Mouse (Mus musculus) midbrain, embryonic 12.5 days (tissue): Measurements from ENCODE around the gene Glyat. TPM values are rescaled to one million over a fixed set of nuclear protein-coding genes. Genes with fewer than 3 reads are reported as not detected.

Source experiments
- ATAC-seq: fragments of 200-750 bp; cut with Nextera tagmentation; 2 replicates; pipeline ENCODE4 v1.8.0; 2017; ENCODE audit warnings: low read depth, moderate TSS enrichment, moderate library complexity; ENCODE audit not compliant: low FRiP score
- H3K27ac ChIP-seq: fragments of 300-500 bp; sonication (generic); replicated peaks from 2 replicates; pipeline ENCODE4 v1.5.1; 2016; ENCODE audit warnings: mild to moderate bottlenecking
- H3K27me3 ChIP-seq: fragments of 300-500 bp; sonication (generic); 2 replicates; pipeline ENCODE4 v1.6.1; 2016; ENCODE audit warnings: mild to moderate bottlenecking
- H3K36me3 ChIP-seq: fragments of 300-500 bp; sonication (generic); 2 replicates; pipeline ENCODE4 v1.6.1; 2016
- H3K4me1 ChIP-seq: fragments of 300-500 bp; sonication (generic); 2 replicates; pipeline ENCODE4 v1.6.1; 2016
- H3K4me2 ChIP-seq: fragments of 300-500 bp; sonication (generic); replicated peaks from 2 replicates; pipeline ENCODE4 v1.6.1; 2016; ENCODE audit warnings: mild to moderate bottlenecking, moderate library complexity
- H3K4me3 ChIP-seq: fragments of 300-500 bp; sonication (generic); 2 replicates; pipeline ENCODE4 v1.5.1; 2016; ENCODE audit warnings: mild to moderate bottlenecking
- H3K9ac ChIP-seq: fragments of 300-500 bp; sonication (generic); replicated peaks from 2 replicates; pipeline ENCODE4 v1.6.1; 2016; ENCODE audit warnings: mild to moderate bottlenecking, moderate library complexity
- H3K9me3 ChIP-seq: fragments of 300-500 bp; sonication (generic); 2 replicates; pipeline ENCODE4 v1.6.1; 2016; ENCODE audit warnings: mild to moderate bottlenecking
- WGBS: fragments of 180-500 bp; shearing (Covaris S2); methylation state at CpG from one replicate; pipeline ENCODE4 v1.1.7; 2016; 5-methylcytosine and 5-hydroxymethylcytosine counted together
- polyA plus RNA-seq: library from polyadenylated mRNA; unstranded; fragments of >200 nt; fragmentation: Nextera tagmentation; extraction: Ambion mirVana; gene quantifications from 2 replicates; pipeline ENCODE4 v1.2.1, GENCODE M21; 2016

Glyat gene
- not detected in 2 replicates for polyA plus RNA-seq

- no peaks in the 10 kb centered on the region for H3K4me1 ChIP-seq
- WGBS, result 86% methylated on average over 4 of the region's 4 CpGs
- H3K9ac ChIP-seq, result no peak within 1 kb of the TSS
- no peaks in the 10 kb centered on the region for H3K27me3 ChIP-seq
- no peak within 1 kb of the TSS for H3K4me2 ChIP-seq
- no peaks in the 10 kb centered on the region for H3K36me3 ChIP-seq
- ATAC-seq, result no peak
- H3K9me3 ChIP-seq, result no peaks in the 10 kb centered on the region
- H3K27ac ChIP-seq, result no peak within 1 kb of the TSS
- H3K4me3 ChIP-seq, result no peak within 1 kb of the TSS
These were observed at the start of gene Glyat for GRCm38 (mm10) chr19:12633176-12633575. TSS of gene Glyat (plus strand) at chr19:12633308.

GRCm38 (mm10) chr19:12585310-12585709 lies 47.8 kb upstream of the Glyat start:
- no peaks in the 10 kb centered on the region for H3K27me3 ChIP-seq
- ATAC-seq, result no peak
- 91% methylated on average over 4 of the region's 4 CpGs for WGBS

GRCm38 (mm10) chr19:12591908-12592307 lies 41.2 kb upstream of the Glyat start:
- H3K4me1 ChIP-seq, result 0 out of 2 replicates have a peak, but pooled peaks cover 3% of the 10 kb centered on the region
- WGBS, result 0% methylated on average over 1 of the region's 1 CpGs
- H3K27me3 ChIP-seq, result peaks cover 4% of the 10 kb centered on the region
- H3K4me3 ChIP-seq, result no peak overlapping the region
- H3K4me2 ChIP-seq, result no peak overlapping the region
- no peak overlapping the region for H3K9ac ChIP-seq
- no peaks in the 10 kb centered on the region for H3K9me3 ChIP-seq
- H3K27ac ChIP-seq, result no peak overlapping the region
- peak; percentile 31 for ATAC-seq
- peaks cover 2% of the 10 kb centered on the region; the same call in 1 of the 2 replicates for H3K36me3 ChIP-seq

More at GRCm38 (mm10) chr19:12585310-12585709, 47.8 kb upstream of the Glyat start:
- Histone ChIP-seq H3K4me2 (no peak overlapping the region), H3K9ac (no peak overlapping the region), H3K4me1 (no peaks in the 10 kb centered on the region), H3K9me3 (no peaks in the 10 kb centered on the region), H3K4me3 (no peak overlapping the region), H3K36me3 (peaks cover 5% of the 10 kb centered on the region; the same call in 1 of the 2 replicates), H3K27ac (no peak overlapping the region)

- H3K27ac ChIP-seq, result no peak overlapping the region
- no peaks in the 10 kb centered on the region for H3K9me3 ChIP-seq
- H3K9ac ChIP-seq, result no peak overlapping the region
- 56% methylated on average over 2 of the region's 2 CpGs for WGBS
- 0 out of 2 replicates have a peak, but pooled peaks cover 3% of the 10 kb centered on the region for H3K4me1 ChIP-seq
- ATAC-seq, result no peak
- peak overlapping the region; percentile 67 for H3K4me3 ChIP-seq
- peaks cover 7% of the 10 kb centered on the region for H3K27me3 ChIP-seq
- peak overlapping the region; percentile 98 for H3K4me2 ChIP-seq
- H3K36me3 ChIP-seq, result no peaks in the 10 kb centered on the region
These were observed 38.0 kb upstream of the Glyat start for GRCm38 (mm10) chr19:12595135-12595529.

GRCm38 (mm10) chr19:12595530-12596289 lies 37.4 kb upstream of the Glyat start:
- Histone ChIP-seq H3K36me3 (no peaks in the 10 kb centered on the region), H3K9me3 (no peaks in the 10 kb centered on the region), H3K27ac (peak overlapping the region; percentile 25; the same call in 1 of the 2 replicates), H3K4me1 (0 out of 2 replicates have a peak, but pooled peaks cover 3% of the 10 kb centered on the region), H3K9ac (peak overlapping the region; percentile 67), H3K4me2 (peak overlapping the region; percentile 98), H3K27me3 (peaks cover 7% of the 10 kb centered on the region), H3K4me3 (peak overlapping the region; percentile 67)
- ATAC-seq, result peak; percentile 85
- under 1% methylated on average over 49 of the region's 49 CpGs for WGBS

- Histone ChIP-seq H3K9ac (peak overlapping the region; percentile 67), H3K27me3 (peaks cover 7% of the 10 kb centered on the region), H3K9me3 (no peaks in the 10 kb centered on the region), H3K4me1 (0 out of 2 replicates have a peak, but pooled peaks cover 3% of the 10 kb centered on the region), H3K4me2 (peak overlapping the region; percentile 98), H3K4me3 (peak overlapping the region; percentile 67), H3K27ac (no peak overlapping the region), H3K36me3 (no peaks in the 10 kb centered on the region)
- ATAC-seq, result peak; percentile 64
- WGBS, result 18% methylated on average over 23 of the region's 23 CpGs
These were observed 36.6 kb upstream of the Glyat start for GRCm38 (mm10) chr19:12596290-12597072.

- no peak for ATAC-seq
- no peaks in the 10 kb centered on the region for H3K36me3 ChIP-seq
These were observed 36.1 kb upstream of the Glyat start for GRCm38 (mm10) chr19:12597073-12597405.

GRCm38 (mm10) chr19:12598674-12599073 lies 34.4 kb upstream of the Glyat start:
- H3K36me3 ChIP-seq, result no peaks in the 10 kb centered on the region
- ATAC-seq, result no peak
- WGBS, result 68% methylated on average over 3 of the region's 3 CpGs

More at GRCm38 (mm10) chr19:12597073-12597405, 36.1 kb upstream of the Glyat start:
- H3K4me2 ChIP-seq, result peak overlapping the region; percentile 98; the same call in 1 of the 2 replicates
- 72% methylated on average over 3 of the region's 3 CpGs for WGBS
- H3K4me3 ChIP-seq, result 0 out of 2 replicates have a peak overlapping the region, but pooled peaks have one; percentile 67
- peaks cover 7% of the 10 kb centered on the region for H3K27me3 ChIP-seq
- no peaks in the 10 kb centered on the region for H3K9me3 ChIP-seq
- no peak overlapping the region for H3K9ac ChIP-seq
- H3K4me1 ChIP-seq, result 0 out of 2 replicates have a peak, but pooled peaks cover 3% of the 10 kb centered on the region
- H3K27ac ChIP-seq, result no peak overlapping the region

GRCm38 (mm10) chr19:12599674-12600073 lies 33.4 kb upstream of the Glyat start, which contains the start of gene Gm4952:
TSS of gene Gm4952 (plus strand) at chr19:12599974.
- Histone ChIP-seq H3K9ac (no peak within 1 kb of the TSS), H3K27me3 (peaks cover 7% of the 10 kb centered on the region), H3K4me1 (0 out of 2 replicates have a peak, but pooled peaks cover 3% of the 10 kb centered on the region), H3K36me3 (no peaks in the 10 kb centered on the region), H3K9me3 (no peaks in the 10 kb centered on the region), H3K4me3 (no peak within 1 kb of the TSS), H3K27ac (no peak within 1 kb of the TSS), H3K4me2 (no peak within 1 kb of the TSS)
- ATAC-seq, result no peak
- 68% methylated on average over 1 of the region's 1 CpGs for WGBS

More at GRCm38 (mm10) chr19:12598674-12599073, 34.4 kb upstream of the Glyat start:
- H3K4me1 ChIP-seq, result 0 out of 2 replicates have a peak, but pooled peaks cover 3% of the 10 kb centered on the region
- no peak overlapping the region for H3K4me2 ChIP-seq
- no peaks in the 10 kb centered on the region for H3K9me3 ChIP-seq
- H3K4me3 ChIP-seq, result no peak overlapping the region
- no peak overlapping the region for H3K9ac ChIP-seq
- peaks cover 7% of the 10 kb centered on the region for H3K27me3 ChIP-seq
- H3K27ac ChIP-seq, result no peak overlapping the region

GRCm38 (mm10) chr19:12600684-12601480 lies 32.2 kb upstream of the Glyat start:
- Histone ChIP-seq H3K4me1 (0 out of 2 replicates have a peak, but pooled peaks cover 3% of the 10 kb centered on the region), H3K9me3 (no peaks in the 10 kb centered on the region)
- 49% methylated on average over 2 of the region's 2 CpGs for WGBS

GRCm38 (mm10) chr19:12608336-12608735 lies 24.8 kb upstream of the Glyat start:
- H3K27ac ChIP-seq, result no peak overlapping the region
- H3K4me1 ChIP-seq, result no peaks in the 10 kb centered on the region
- H3K9ac ChIP-seq, result no peak overlapping the region
- no peaks in the 10 kb centered on the region for H3K27me3 ChIP-seq
- ATAC-seq, result no peak
- H3K9me3 ChIP-seq, result no peaks in the 10 kb centered on the region
- H3K4me3 ChIP-seq, result no peak overlapping the region
- H3K4me2 ChIP-seq, result no peak overlapping the region
- no peaks in the 10 kb centered on the region for H3K36me3 ChIP-seq

More at GRCm38 (mm10) chr19:12600684-12601480, 32.2 kb upstream of the Glyat start:
- Histone ChIP-seq H3K27ac (no peak overlapping the region), H3K27me3 (peaks cover 7% of the 10 kb centered on the region), H3K4me3 (no peak overlapping the region), H3K36me3 (no peaks in the 10 kb centered on the region), H3K4me2 (no peak overlapping the region), H3K9ac (no peak overlapping the region)
- ATAC-seq, result no peak
